Mouse (Mus musculus) kidney, postnatal 0 days (tissue): ENCODE measurements around the gene Scarf1. TPM values are rescaled to one million over a fixed set of nuclear protein-coding genes. Genes with fewer than 3 reads are reported as not detected.
A peak's percentile ranks its signal among the peaks of the same experiment; 100 is the strongest.

ENCODE experiments used
- ATAC-seq: fragments of 200-750 bp; cut with Nextera tagmentation; replicated peaks from 2 replicates; pipeline ENCODE4 v1.8.0; 2017; ENCODE audit warnings: low read depth, moderate number of reproducible peaks, moderate TSS enrichment, moderate library complexity; ENCODE audit not compliant: low FRiP score
- DNase-seq: peaks from one replicate; pipeline ENCODE4 v3.0.0-alpha.2; 2016; ENCODE audit warnings: low spot score
- H3K27ac ChIP-seq: fragments of 300-500 bp; sonication (generic); 2 replicates; pipeline ENCODE4 v1.5.1; 2014; ENCODE audit warnings: mild to moderate bottlenecking
- H3K27me3 ChIP-seq: fragments of 300-500 bp; sonication (generic); 2 replicates; pipeline ENCODE4 v1.6.1; 2014; ENCODE audit warnings: low read length, mixed read lengths; ENCODE audit not compliant: insufficient read depth
- H3K36me3 ChIP-seq: fragments of 300-500 bp; sonication (generic); 2 replicates; pipeline ENCODE4 v1.6.1; 2014; ENCODE audit warnings: low read length, mixed read lengths; ENCODE audit not compliant: insufficient read depth
- H3K4me1 ChIP-seq: fragments of 300-500 bp; sonication (generic); replicated peaks from 2 replicates; pipeline ENCODE4 v1.6.1; 2014; ENCODE audit warnings: antibody characterized with exemption, low read length, mixed read lengths; ENCODE audit not compliant: insufficient read depth
- H3K4me2 ChIP-seq: fragments of 300-500 bp; sonication (generic); 2 replicates; pipeline ENCODE4 v1.6.1; 2014; ENCODE audit warnings: mild to moderate bottlenecking, low read length, moderate library complexity, mixed read lengths
- H3K4me3 ChIP-seq: fragments of 300-500 bp; sonication (generic); replicated peaks from 2 replicates; pipeline ENCODE4 v1.5.1; 2014; ENCODE audit warnings: low read depth, low read length
- H3K9ac ChIP-seq: fragments of 300-500 bp; sonication (generic); 2 replicates; pipeline ENCODE4 v1.6.1; 2014; ENCODE audit warnings: low read depth, low read length
- H3K9me3 ChIP-seq: fragments of 300-500 bp; sonication (generic); replicated peaks from 2 replicates; pipeline ENCODE4 v1.6.1; 2016; ENCODE audit warnings: low read length, inconsistent platforms, mixed read lengths
- CTCF ChIP-seq: IDR thresholded peaks from 2 replicates; pipeline ENCODE4 v1.5.1; 2016; ENCODE audit warnings: antibody characterized with exemption, low read depth, mild to moderate bottlenecking, moderate library complexity
- whole genome bisulfite sequencing: fragments of 180-500 bp; shearing (Covaris S2); extraction: QIAGEN DNeasy Blood & Tissue Kit; methylation state at CpG from one replicate; pipeline ENCODE4 v1.1.7; 2014; 5-methylcytosine and 5-hydroxymethylcytosine counted together
- polyA plus RNA-seq: library from polyadenylated mRNA; unstranded; fragments of >200 nt; fragmentation: Nextera tagmentation; extraction: Ambion mirVana; gene quantifications from 2 replicates; pipeline ENCODE4 v1.2.1, GENCODE M21; 2015

The Scarf1 gene
- polyA plus RNA-seq, 1 experiment from 2014 or later = 14.4 TPM

DNA sequence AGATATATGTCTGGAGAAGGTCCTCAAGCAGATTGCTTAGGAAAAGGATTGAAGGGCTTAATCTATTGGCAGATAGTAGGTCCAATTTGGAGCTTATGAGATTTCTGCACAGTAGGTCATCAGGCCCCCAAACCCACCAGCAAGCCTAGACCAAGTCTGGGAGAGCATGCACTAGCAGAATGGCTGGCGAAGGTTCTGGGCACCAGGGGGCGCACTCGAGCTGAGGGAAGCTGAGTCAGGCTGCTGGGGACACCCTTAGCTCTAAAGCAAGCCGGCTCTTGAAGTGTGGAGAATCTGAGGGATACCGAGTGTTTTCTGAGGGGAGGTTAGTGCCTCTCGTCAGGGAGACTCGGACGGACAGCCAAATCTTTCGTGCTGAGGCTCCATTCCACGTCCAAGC is 17.0 kb downstream of the Scarf1 start:
- peak overlapping the region; percentile 59 for H3K4me3 ChIP-seq
- peak overlapping the region; percentile 68 for H3K27ac ChIP-seq
- peak overlapping the region; percentile 70 for H3K9ac ChIP-seq
- H3K36me3 ChIP-seq = no peaks in the 10 kb centered on the region
- no peaks in the 10 kb centered on the region for H3K9me3 ChIP-seq
- H3K4me2 ChIP-seq = peak overlapping the region; percentile 96
- DNase-seq (peak; percentile 92), ATAC-seq (no peak)
- WGBS = under 1% methylated on average over 10 of the region's 10 CpGs
- peak; percentile 99 for TF ChIP-seq CTCF
- peaks cover 11% of the 10 kb centered on the region; the same call in 1 of the 2 replicates for H3K4me1 ChIP-seq
- no peaks in the 10 kb centered on the region for H3K27me3 ChIP-seq

DNA sequence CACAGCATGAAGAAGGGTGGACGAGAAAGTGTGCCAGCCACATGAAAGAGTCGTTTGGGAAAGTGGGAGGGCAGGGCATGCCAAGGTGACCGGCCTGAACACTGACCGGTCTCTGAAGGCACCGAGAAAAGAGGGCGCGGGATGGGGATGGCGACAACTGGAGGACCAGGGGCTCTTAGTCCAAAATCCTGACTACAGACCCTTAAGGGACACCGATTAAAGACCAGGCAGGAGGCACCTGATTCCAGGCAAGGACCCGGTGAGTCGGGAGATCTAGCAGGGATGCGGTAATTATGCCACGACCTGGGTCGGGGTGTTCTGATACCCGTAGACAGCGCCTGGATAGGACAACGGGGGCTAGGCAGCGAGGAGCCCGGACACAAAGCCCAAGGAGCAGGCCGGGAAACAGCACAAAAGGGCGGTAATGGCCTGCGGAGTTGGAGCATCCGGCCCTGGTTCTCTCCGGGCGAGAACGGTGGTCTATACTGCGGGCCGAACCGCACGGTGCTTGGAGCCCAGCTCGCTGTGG is 17.6 kb downstream of the Scarf1 start:
- ATAC-seq = no peak
- under 1% methylated on average over 31 of the region's 31 CpGs for WGBS

GRCm38 (mm10) chr11:75531469-75532242 is 18.3 kb downstream of the Scarf1 start, which contains the start of gene Slc43a2:
TSS of gene Slc43a2 (plus strand) at chr11:75531694.
- Histone ChIP-seq H3K9ac (peak within 1 kb of the TSS; percentile 70), H3K27ac (peak within 1 kb of the TSS; percentile 68), H3K27me3 (no peaks in the 10 kb centered on the region), H3K9me3 (no peaks in the 10 kb centered on the region), H3K4me1 (peaks cover 14% of the 10 kb centered on the region; the same call in 1 of the 2 replicates), H3K4me3 (peak within 1 kb of the TSS; percentile 59), H3K4me2 (peak within 1 kb of the TSS; percentile 96), H3K36me3 (no peaks in the 10 kb centered on the region)
- under 1% methylated on average over 62 of the region's 62 CpGs for WGBS
- no peak for TF ChIP-seq CTCF
- peak; percentile 98 for DNase-seq
- ATAC-seq = peak; percentile 90

More for the DNA sequence above, 17.6 kb downstream of the Scarf1 start:
- Histone ChIP-seq H3K9ac (peak overlapping the region; percentile 70), H3K27ac (peak overlapping the region; percentile 68), H3K4me1 (peaks cover 14% of the 10 kb centered on the region; the same call in 1 of the 2 replicates), H3K9me3 (no peaks in the 10 kb centered on the region), H3K4me2 (peak overlapping the region; percentile 96), H3K36me3 (no peaks in the 10 kb centered on the region), H3K4me3 (peak overlapping the region; percentile 59), H3K27me3 (no peaks in the 10 kb centered on the region)
- no peak for TF ChIP-seq CTCF
- DNase-seq = no peak

- no peaks in the 10 kb centered on the region for H3K9me3 ChIP-seq
- 18% methylated on average over 37 of the region's 38 CpGs for WGBS
- peak overlapping the region; percentile 96 for H3K4me2 ChIP-seq
- DNase-seq = no peak
- no peak for ATAC-seq
- no peaks in the 10 kb centered on the region for H3K36me3 ChIP-seq
- no peaks in the 10 kb centered on the region for H3K27me3 ChIP-seq
- H3K9ac ChIP-seq = peak overlapping the region; percentile 70
- TF ChIP-seq CTCF = no peak
- H3K4me3 ChIP-seq = peak overlapping the region; percentile 59
- peak overlapping the region; percentile 68 for H3K27ac ChIP-seq
- peaks cover 17% of the 10 kb centered on the region; the same call in 1 of the 2 replicates for H3K4me1 ChIP-seq
Measured at GRCm38 (mm10) chr11:75532340-75533277, 19.3 kb downstream of the Scarf1 start.

- no peak for TF ChIP-seq CTCF
- no peaks in the 10 kb centered on the region for H3K36me3 ChIP-seq
- no peaks in the 10 kb centered on the region for H3K9me3 ChIP-seq
- 0 out of 2 replicates have a peak overlapping the region, but pooled peaks have one; percentile 42 for H3K27ac ChIP-seq
- H3K4me3 ChIP-seq = peak overlapping the region; percentile 59; the same call in 1 of the 2 replicates
- WGBS = 63% methylated on average over 6 of the region's 6 CpGs
- ATAC-seq (no peak), DNase-seq (no peak)
- H3K27me3 ChIP-seq = no peaks in the 10 kb centered on the region
- no peak overlapping the region for H3K9ac ChIP-seq
- peaks cover 26% of the 10 kb centered on the region; the same call in 1 of the 2 replicates for H3K4me1 ChIP-seq
- H3K4me2 ChIP-seq = peak overlapping the region; percentile 96
Measured at GRCm38 (mm10) chr11:75533314-75534015, 20.1 kb downstream of the Scarf1 start.
